Mouse (Mus musculus): ENCODE data around the gene Pla2g16. TPM values are rescaled to one million over a fixed set of nuclear protein-coding genes. Genes with fewer than 3 reads are reported as not detected.
A peak's percentile ranks its signal among the peaks of the same experiment; 100 is the strongest.

The Pla2g16 gene
- polyA plus RNA-seq, 1 experiment from 2014 or later: 4.0 TPM

GRCm38 (mm10) chr19:7601551-7601950 lies 44.3 kb downstream of the Pla2g16 start:
- no peak overlapping the region for H3K4me2 ChIP-seq (replicated peaks)
- ATAC-seq (replicated peaks): no peak
- WGBS: 78% methylated on average over 4 of the region's 4 CpGs
- H3K9me3 ChIP-seq: no peaks in the 10 kb centered on the region
- H3K9ac ChIP-seq (replicated peaks): no peak overlapping the region
- no peak overlapping the region for H3K4me3 ChIP-seq
- no peaks in the 10 kb centered on the region for H3K27me3 ChIP-seq
- H3K27ac ChIP-seq (replicated peaks): no peak overlapping the region
- H3K4me1 ChIP-seq: peaks cover 19% of the 10 kb centered on the region
- H3K36me3 ChIP-seq: no peaks in the 10 kb centered on the region

GRCm38 (mm10) chr19:7604107-7604506 lies 46.8 kb downstream of the Pla2g16 start:
- no peak overlapping the region for H3K9ac ChIP-seq (replicated peaks)
- no peak overlapping the region for H3K4me2 ChIP-seq (replicated peaks)
- H3K4me3 ChIP-seq: no peak overlapping the region
- no peak overlapping the region for H3K27ac ChIP-seq (replicated peaks)
- no peaks in the 10 kb centered on the region for H3K27me3 ChIP-seq
- H3K4me1 ChIP-seq: peaks cover 32% of the 10 kb centered on the region
- no peak for ATAC-seq (replicated peaks)
- 96% methylated on average over 10 of the region's 10 CpGs for WGBS
- no peaks in the 10 kb centered on the region for H3K36me3 ChIP-seq
- no peaks in the 10 kb centered on the region for H3K9me3 ChIP-seq

- Histone ChIP-seq H3K4me3 (no peak overlapping the region), H3K36me3 (no peaks in the 10 kb centered on the region), H3K4me2 (replicated peaks) (no peak overlapping the region), H3K27me3 (no peaks in the 10 kb centered on the region), H3K4me1 (peaks cover 32% of the 10 kb centered on the region), H3K27ac (replicated peaks) (peak overlapping the region; percentile 73), H3K9me3 (no peaks in the 10 kb centered on the region), H3K9ac (replicated peaks) (no peak overlapping the region)
- no peak for ATAC-seq (replicated peaks)
These were observed 47.8 kb downstream of the Pla2g16 start for GRCm38 (mm10) chr19:7605013-7605412.

GRCm38 (mm10) chr19:7605930-7606783 lies 48.9 kb downstream of the Pla2g16 start:
- H3K27ac ChIP-seq (replicated peaks): peak overlapping the region; percentile 73
- ATAC-seq (replicated peaks): peak; percentile 91
- peak overlapping the region; percentile 59 for H3K4me2 ChIP-seq (replicated peaks)
- peak overlapping the region; percentile 33 for H3K4me3 ChIP-seq
- H3K9ac ChIP-seq (replicated peaks): 0 out of 2 replicates have a peak overlapping the region, but pooled peaks have one; percentile 25
- H3K36me3 ChIP-seq: no peaks in the 10 kb centered on the region
- H3K9me3 ChIP-seq: no peaks in the 10 kb centered on the region
- peaks cover 28% of the 10 kb centered on the region for H3K4me1 ChIP-seq
- H3K27me3 ChIP-seq: no peaks in the 10 kb centered on the region
- 0% methylated on average over 15 of the region's 15 CpGs for WGBS

GRCm38 (mm10) chr19:7606801-7607689 lies 49.8 kb downstream of the Pla2g16 start, which contains the start of gene Lgals12:
Gene Lgals12 (minus strand): TSS chr19:7607193.
- Histone ChIP-seq H3K9me3 (no peaks in the 10 kb centered on the region), H3K4me2 (replicated peaks) (peak within 1 kb of the TSS; percentile 59), H3K9ac (replicated peaks) (0 out of 2 replicates have a peak within 1 kb of the TSS, but pooled peaks have one; percentile 25), H3K36me3 (no peaks in the 10 kb centered on the region), H3K27me3 (no peaks in the 10 kb centered on the region), H3K27ac (replicated peaks) (peak within 1 kb of the TSS; percentile 73), H3K4me1 (peaks cover 28% of the 10 kb centered on the region), H3K4me3 (peak within 1 kb of the TSS; percentile 33)
- ATAC-seq (replicated peaks): peak; percentile 59
- 3% methylated on average over 15 of the region's 15 CpGs for WGBS

GRCm38 (mm10) chr19:7607690-7608201 lies 50.5 kb downstream of the Pla2g16 start:
- 80% methylated on average over 7 of the region's 7 CpGs for WGBS
- ATAC-seq (replicated peaks): no peak
- Histone ChIP-seq H3K27me3 (no peaks in the 10 kb centered on the region), H3K36me3 (no peaks in the 10 kb centered on the region), H3K4me2 (replicated peaks) (no peak overlapping the region), H3K9me3 (no peaks in the 10 kb centered on the region), H3K4me1 (peaks cover 32% of the 10 kb centered on the region), H3K4me3 (no peak overlapping the region), H3K9ac (replicated peaks) (no peak overlapping the region), H3K27ac (replicated peaks) (peak overlapping the region; percentile 73; the same call in 1 of the 2 replicates)

- Histone ChIP-seq H3K4me1 (peaks cover 10% of the 10 kb centered on the region), H3K27me3 (no peaks in the 10 kb centered on the region), H3K27ac (replicated peaks) (no peak within 1 kb of the TSS), H3K4me3 (peak within 1 kb of the TSS; percentile 45), H3K9me3 (no peaks in the 10 kb centered on the region), H3K36me3 (no peaks in the 10 kb centered on the region), H3K9ac (replicated peaks) (peak within 1 kb of the TSS; percentile 44), H3K4me2 (replicated peaks) (peak within 1 kb of the TSS; percentile 78)
- peak; percentile 82 for ATAC-seq (replicated peaks)
- 3% methylated on average over 54 of the region's 54 CpGs for WGBS
These were observed 54.9 kb downstream of the Pla2g16 start, which contains the start of gene Hrasls5 for GRCm38 (mm10) chr19:7611942-7612757. Gene Hrasls5 (plus strand): TSS chr19:7612541.

GRCm38 (mm10) chr19:7613151-7613550 lies 55.9 kb downstream of the Pla2g16 start:
- no peak overlapping the region for H3K27ac ChIP-seq (replicated peaks)
- no peaks in the 10 kb centered on the region for H3K27me3 ChIP-seq
- WGBS: 84% methylated on average over 7 of the region's 7 CpGs
- H3K4me3 ChIP-seq: no peak overlapping the region
- no peak overlapping the region for H3K4me2 ChIP-seq (replicated peaks)
- H3K9me3 ChIP-seq: no peaks in the 10 kb centered on the region
- H3K36me3 ChIP-seq: no peaks in the 10 kb centered on the region
- H3K4me1 ChIP-seq: peaks cover 4% of the 10 kb centered on the region; the same call in 1 of the 2 replicates
- no peak overlapping the region for H3K9ac ChIP-seq (replicated peaks)
- no peak for ATAC-seq (replicated peaks)

GRCm38 (mm10) chr19:7616231-7616930 lies 59.1 kb downstream of the Pla2g16 start:
- Histone ChIP-seq H3K27ac (replicated peaks) (no peak overlapping the region), H3K36me3 (no peaks in the 10 kb centered on the region), H3K4me2 (replicated peaks) (no peak overlapping the region), H3K9me3 (no peaks in the 10 kb centered on the region), H3K27me3 (no peaks in the 10 kb centered on the region), H3K4me1 (peaks cover 4% of the 10 kb centered on the region; the same call in 1 of the 2 replicates), H3K9ac (replicated peaks) (no peak overlapping the region), H3K4me3 (no peak overlapping the region)
- WGBS: 75% methylated on average over 5 of the region's 5 CpGs
- no peak for ATAC-seq (replicated peaks)

GRCm38 (mm10) chr19:7617085-7617484 lies 59.8 kb downstream of the Pla2g16 start:
- ATAC-seq (replicated peaks): no peak
- H3K4me3 ChIP-seq: no peak overlapping the region
- H3K9me3 ChIP-seq: no peaks in the 10 kb centered on the region
- no peaks in the 10 kb centered on the region for H3K27me3 ChIP-seq
- WGBS: 50% methylated on average over 3 of the region's 3 CpGs
- H3K4me2 ChIP-seq (replicated peaks): no peak overlapping the region
- no peaks in the 10 kb centered on the region for H3K36me3 ChIP-seq
- H3K27ac ChIP-seq (replicated peaks): no peak overlapping the region
- no peak overlapping the region for H3K9ac ChIP-seq (replicated peaks)
- peaks cover 4% of the 10 kb centered on the region; the same call in 1 of the 2 replicates for H3K4me1 ChIP-seq

- 40% methylated on average over 7 of the region's 7 CpGs for WGBS
- ATAC-seq (replicated peaks): peak; percentile 51; the same call in 1 of the 2 replicates
- H3K4me1 ChIP-seq: no peaks in the 10 kb centered on the region
- no peaks in the 10 kb centered on the region for H3K9me3 ChIP-seq
- H3K4me3 ChIP-seq: no peak overlapping the region
- no peak overlapping the region for H3K9ac ChIP-seq (replicated peaks)
- H3K27ac ChIP-seq (replicated peaks): no peak overlapping the region
- no peaks in the 10 kb centered on the region for H3K27me3 ChIP-seq
- H3K4me2 ChIP-seq (replicated peaks): no peak overlapping the region
- H3K36me3 ChIP-seq: no peaks in the 10 kb centered on the region
These were observed 60.4 kb downstream of the Pla2g16 start for GRCm38 (mm10) chr19:7617696-7618095.
